Mouse (Mus musculus) monocyte, adult 5-6 weeks (primary cell): ENCODE results near the gene Zfp36l1. TPM values are rescaled to one million over a fixed set of nuclear protein-coding genes. Genes with fewer than 3 reads are reported as not detected.

ENCODE experiments used
- ATAC-seq: fragments of 153-309, 156-312 bp; replicated peaks from 2 replicates; pipeline ENCODE4 v1.8.0; 2017; ENCODE audit warnings: mild to moderate bottlenecking; ENCODE audit not compliant: low TSS enrichment, insufficient number of reproducible peaks, severe bottlenecking, poor library complexity, low FRiP score
- total RNA-seq: library from RNA; stranded (forward); fragments of 200-1000, 200-491, 200-594 nt; gene quantifications from 3 replicates; pipeline ENCODE4 v1.2.3, GENCODE M21; 2017

The Zfp36l1 gene
- total RNA-seq, 1 experiment from 2014 or later: 42.9 TPM

GRCm38 (mm10) chr12:80132250-80133003 is 19.6 kb upstream of the Zfp36l1 start:
- peak; percentile 47 for ATAC-seq

- ATAC-seq: no peak
Measured at GRCm38 (mm10) chr12:80131359-80132249, 18.8 kb upstream of the Zfp36l1 start.

DNA sequence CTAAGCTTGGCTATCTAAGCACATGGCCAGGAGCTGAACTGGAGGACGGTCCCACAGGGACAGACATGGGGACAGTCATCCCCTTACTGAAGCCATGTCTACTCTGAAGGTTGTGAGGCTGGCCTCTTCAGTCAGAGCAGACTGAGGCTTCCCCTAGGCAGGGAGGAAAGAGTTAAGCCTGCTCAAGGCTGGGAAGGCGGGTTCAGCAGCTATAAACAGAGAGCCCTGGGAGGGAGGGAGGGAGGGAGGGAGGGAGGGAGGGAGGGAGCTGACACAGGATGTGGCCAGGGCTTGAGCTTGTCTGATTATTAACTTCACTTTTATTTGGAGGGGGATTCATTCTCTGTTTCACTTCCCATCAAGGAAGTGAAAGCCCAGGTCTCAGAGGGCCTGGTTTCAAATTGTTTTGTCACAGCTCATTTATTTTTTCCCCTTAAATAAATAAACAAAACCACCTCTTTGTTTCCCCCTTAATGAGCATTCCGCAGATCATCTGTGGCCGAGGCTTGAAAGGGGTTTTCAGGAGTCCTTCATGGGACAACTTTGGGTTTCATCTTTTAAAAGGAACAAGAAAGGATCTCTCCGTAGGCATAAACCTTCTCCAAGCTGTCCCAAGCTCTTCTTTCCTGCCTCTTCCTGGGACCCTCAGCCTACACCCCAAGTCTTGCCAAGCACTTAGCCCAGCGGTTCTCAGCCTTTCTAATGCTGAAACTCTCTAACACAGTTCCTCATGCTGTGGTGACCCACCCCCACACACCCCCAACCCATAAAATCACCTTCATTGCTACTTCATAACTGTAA is 17.9 kb upstream of the Zfp36l1 start:
- peak; percentile 21 for ATAC-seq

DNA sequence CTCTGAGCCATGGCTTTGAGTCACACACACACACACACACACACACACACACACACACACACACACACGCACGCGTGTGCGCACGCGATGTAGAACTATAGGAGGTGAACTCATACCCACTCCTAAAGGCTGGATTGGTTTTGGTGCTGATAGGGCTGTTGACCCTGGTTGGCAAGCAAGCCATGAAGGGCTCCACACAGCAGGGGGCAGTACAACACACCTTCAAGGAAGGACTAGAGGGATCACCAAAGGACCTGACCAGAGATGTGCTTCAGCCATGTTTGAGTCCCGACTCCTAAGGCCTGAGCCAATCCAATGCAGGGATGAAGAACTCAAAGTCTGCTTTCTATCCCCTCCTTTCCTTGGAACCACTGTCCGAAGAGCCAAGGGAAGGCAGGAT is 16.7 kb upstream of the Zfp36l1 start:
- ATAC-seq: no peak

- ATAC-seq: peak; percentile 57
Measured at GRCm38 (mm10) chr12:80127191-80127762, 14.5 kb upstream of the Zfp36l1 start.

DNA sequence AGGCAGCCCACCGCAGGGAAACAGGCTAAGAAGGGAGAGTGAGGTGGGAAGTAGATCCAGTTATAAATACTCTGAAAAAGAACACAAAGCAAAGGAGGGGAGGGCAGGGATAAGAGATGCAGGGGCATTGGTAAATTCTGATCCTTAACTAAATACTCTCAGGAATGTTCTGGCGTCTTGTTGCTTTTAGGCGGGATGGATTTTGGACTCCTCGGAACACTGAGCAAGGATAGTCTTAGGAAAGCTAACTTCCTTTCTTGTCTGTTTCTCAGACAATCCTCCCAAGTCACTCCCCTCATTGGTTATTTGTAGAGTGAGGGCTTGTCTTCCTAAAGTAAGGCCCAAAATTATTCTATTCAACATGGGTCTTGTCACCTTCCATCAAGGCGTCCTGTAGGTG is 12.5 kb upstream of the Zfp36l1 start:
- no peak for ATAC-seq

GRCm38 (mm10) chr12:80124756-80125155 is 11.9 kb upstream of the Zfp36l1 start:
- ATAC-seq: no peak

- ATAC-seq: no peak
Measured at GRCm38 (mm10) chr12:80124211-80124610, 11.4 kb upstream of the Zfp36l1 start.

- no peak for ATAC-seq
Measured at GRCm38 (mm10) chr12:80123227-80123803, 10.5 kb upstream of the Zfp36l1 start.

DNA sequence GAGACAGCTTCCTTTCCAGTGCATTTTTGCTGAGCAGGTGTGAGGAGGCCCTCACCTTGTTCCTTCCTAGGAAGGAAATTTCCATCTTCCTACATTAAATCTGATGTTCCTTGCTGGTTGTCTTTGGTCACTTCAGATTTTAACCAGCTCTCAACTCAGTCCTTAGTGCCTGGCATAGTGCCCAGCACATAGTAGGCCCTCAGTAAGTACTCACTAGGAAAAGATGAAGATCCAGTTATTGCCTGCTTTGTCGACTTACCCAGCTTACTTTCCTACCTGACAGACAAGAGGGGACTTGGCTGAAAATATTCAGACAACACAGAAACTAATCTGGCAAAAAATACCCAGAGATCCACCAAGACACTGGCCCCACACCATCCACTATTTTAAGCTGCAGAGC is 8.6 kb upstream of the Zfp36l1 start:
- no peak for ATAC-seq

- no peak for ATAC-seq
Measured at GRCm38 (mm10) chr12:80118588-80118987, 5.8 kb upstream of the Zfp36l1 start.

DNA sequence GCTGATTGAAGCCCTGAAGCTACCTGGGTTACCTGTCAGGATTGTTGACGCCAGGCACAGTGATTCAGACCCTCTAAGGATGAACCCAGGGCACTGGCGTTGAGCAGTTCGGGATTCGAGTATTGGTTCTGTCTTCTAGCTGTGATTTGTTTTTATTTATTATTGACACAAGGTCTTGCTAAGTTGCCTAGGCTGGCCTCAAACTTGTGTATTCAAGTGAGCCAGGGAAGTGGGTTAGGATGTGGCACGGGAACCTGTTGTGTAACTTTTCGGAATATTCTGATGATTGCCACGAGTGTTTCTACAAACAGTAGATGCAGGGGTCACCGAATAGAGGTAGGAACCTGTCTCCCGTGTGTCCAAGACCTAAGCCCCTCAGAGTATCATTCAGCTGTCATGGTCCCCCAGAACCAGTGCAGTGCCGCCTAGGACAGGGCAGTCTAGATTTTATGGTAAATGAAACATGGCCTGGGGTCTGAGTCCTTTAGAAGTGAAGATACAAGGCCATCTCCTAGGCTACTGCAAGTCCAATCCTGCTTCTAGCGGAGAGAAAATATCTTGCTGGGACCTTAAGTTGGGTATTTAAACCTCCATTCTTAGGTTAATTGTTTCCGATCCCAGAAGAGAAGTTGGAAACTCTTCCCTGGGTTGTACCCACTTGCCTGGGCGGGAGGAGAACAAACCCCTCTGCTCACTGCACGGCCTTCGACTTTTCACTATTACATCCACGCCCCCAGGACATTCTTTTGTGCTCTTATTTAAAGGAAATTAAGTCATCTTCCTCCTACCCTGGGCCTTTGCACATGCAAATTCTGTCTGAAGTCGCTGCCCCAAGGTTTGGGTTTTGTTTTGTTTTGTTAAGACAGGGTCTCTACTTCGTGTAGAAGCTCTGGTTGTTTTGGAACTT is 3.6 kb upstream of the Zfp36l1 start:
- ATAC-seq: no peak

GRCm38 (mm10) chr12:80115863-80116194 is 3.0 kb upstream of the Zfp36l1 start:
- ATAC-seq: peak; percentile 2; the same call in 1 of the 2 replicates

DNA sequence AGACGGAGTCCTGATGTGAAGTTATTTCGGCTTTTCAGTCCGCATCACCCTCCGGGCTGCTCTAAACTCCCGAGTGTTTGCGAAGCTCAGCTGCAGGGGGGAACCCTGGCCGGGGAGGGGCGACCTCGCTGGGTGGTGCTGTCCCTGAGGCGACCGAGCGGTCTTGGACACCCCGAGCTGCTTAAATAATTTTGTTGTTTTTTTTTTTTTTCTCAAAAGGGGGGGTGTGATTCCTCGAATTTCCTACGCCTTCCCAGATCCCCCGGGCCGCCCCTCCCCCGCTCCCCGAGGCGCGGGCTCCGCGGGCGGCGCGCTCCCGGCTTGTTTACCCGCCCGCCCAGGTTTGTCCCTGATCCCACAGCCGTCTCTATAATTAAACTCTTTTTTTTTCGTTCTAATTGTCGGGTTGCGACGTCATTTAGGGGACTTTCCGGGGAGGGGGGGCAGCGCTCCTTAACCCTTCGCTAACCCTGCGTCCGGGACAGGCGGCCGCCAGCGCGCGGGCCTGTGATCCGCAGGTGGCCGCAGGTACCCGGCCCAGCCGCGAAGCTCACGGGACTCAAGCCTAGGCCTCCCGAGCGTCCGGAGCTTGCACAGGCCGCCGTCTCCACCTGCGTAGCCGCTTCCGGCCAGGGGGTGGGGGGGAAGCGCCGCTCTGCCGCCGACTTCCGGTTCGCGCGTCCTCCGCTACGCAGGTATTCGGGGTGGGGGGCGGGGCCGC is 2.5 kb upstream of the Zfp36l1 start:
- peak; percentile 15; the same call in 1 of the 2 replicates for ATAC-seq

GRCm38 (mm10) chr12:80114892-80115141 is 2.0 kb upstream of the Zfp36l1 start:
- peak; percentile 7; the same call in 1 of the 2 replicates for ATAC-seq

- ATAC-seq: peak; percentile 34
Measured at GRCm38 (mm10) chr12:80114031-80114891, 1.4 kb upstream of the Zfp36l1 start.
